21 mouse cellular contexts compared by ENCODE assay signal in genomic region chr11:48186604-48187003, GRCm38 (mm10).
DNase-seq lines count a peak whose midpoint lies in the region; ATAC-seq and TF ChIP-seq lines count a peak whose summit lies in the region.
"Had no signal": no experiment of that assay in that cellular context is flagged by ENCODE, and none has a peak within 500 bp of the region (broad histone marks: within the 10 kb centered on the region; RNA-seq: fewer than 3 reads in every experiment).

No protein-coding gene starts in this region.

- TF ChIP-seq POLR2A in cerebellum, adult 2 months (IDR thresholded peaks at IDR 0.05; ENCODE audit: borderline replicate concordance, insufficient read depth, low read length), result no peak

- H3K9me3 ChIP-seq in forebrain, embryonic 12.5 days, result no peaks in the 10 kb centered on the region
- no peaks in the 10 kb centered on the region for H3K9me3 ChIP-seq in forebrain, embryonic 10.5 days
- H3K9me3 ChIP-seq: embryonic facial prominence, embryonic 13.5 days; heart, embryonic 15.5 days; limb, embryonic 10.5 days; neural tube, embryonic 13.5 days had no signal

- no peaks in the 10 kb centered on the region for H3K36me3 ChIP-seq in forebrain, embryonic 12.5 days (replicated peaks)
- H3K36me3 ChIP-seq in forebrain, embryonic 10.5 days (replicated peaks), result no peaks in the 10 kb centered on the region
- H3K36me3 ChIP-seq: embryonic facial prominence, embryonic 13.5 days; heart, embryonic 15.5 days; limb, embryonic 10.5 days; neural tube, embryonic 13.5 days had no signal

- H3K9ac ChIP-seq in forebrain, embryonic 12.5 days, result no peak overlapping the region
- H3K9ac ChIP-seq: embryonic facial prominence, embryonic 13.5 days; heart, embryonic 15.5 days; lung, embryonic 14.5 days; neural tube, embryonic 13.5 days had no signal

- DNase-seq in forebrain, embryonic 10.5 days (ENCODE audit: extremely low spot score, low spot score), result no peak
- DNase-seq in 3T3-L1 (ENCODE audit: low read depth, low spot score), result peak; percentile 9
- DNase-seq in cerebellum, adult 2 months, result peak; percentile 9 to 33
- DNase-seq in cerebellum, postnatal 36 days, result peak; percentile 4 to 5
- DNase-seq in embryo, embryonic 11 days, result no peak
- DNase-seq in urinary bladder, adult 18-20 months (ENCODE audit: low spot score in 2 of 2), result no peak
- DNase-seq: adrenal gland, postnatal 14 days; gastrocnemius, postnatal 36 days; layer of hippocampus, postnatal 36 days; lung, embryonic 14.5 days; lung, postnatal 36 days had no signal

- H3K4me1 ChIP-seq in forebrain, embryonic 12.5 days, result no peaks in the 10 kb centered on the region
- no peaks in the 10 kb centered on the region for H3K4me1 ChIP-seq in forebrain, embryonic 10.5 days
- no peaks in the 10 kb centered on the region for H3K4me1 ChIP-seq in cerebellum, adult 2 months (ENCODE audit: control insufficient read depth, insufficient read depth, low read length)
- H3K4me1 ChIP-seq: embryonic facial prominence, embryonic 13.5 days; heart, embryonic 15.5 days; limb, embryonic 10.5 days; neural tube, embryonic 13.5 days had no signal

- TF ChIP-seq CTCF in cerebellum, adult 2 months (IDR thresholded peaks at IDR 0.05; ENCODE audit: borderline replicate concordance, insufficient read depth, low read depth, low read length), result no peak

- peak; percentile 46; the same call in 1 of the 2 replicates for ATAC-seq in forebrain, embryonic 12.5 days (ENCODE audit: low FRiP score)
- no peak for ATAC-seq in megakaryocyte-erythroid progenitor cell, adult 5-6 weeks (replicated peaks; ENCODE audit: low FRiP score, low TSS enrichment, poor library complexity, severe bottlenecking)
- ATAC-seq: intestine, embryonic 16.5 days had no signal

- no peak overlapping the region for H3K4me2 ChIP-seq in forebrain, embryonic 12.5 days
- H3K4me2 ChIP-seq: embryonic facial prominence, embryonic 13.5 days; heart, embryonic 15.5 days; liver, embryonic 11.5 days; lung, embryonic 14.5 days; neural tube, embryonic 13.5 days had no signal

- no peak overlapping the region for H3K4me3 ChIP-seq in forebrain, embryonic 12.5 days (replicated peaks)
- H3K4me3 ChIP-seq in forebrain, embryonic 10.5 days, result no peak overlapping the region
- no peak overlapping the region for H3K4me3 ChIP-seq in cerebellum, adult 2 months (replicated peaks; ENCODE audit: insufficient read depth, low read depth, low read length)
- H3K4me3 ChIP-seq: embryonic facial prominence, embryonic 13.5 days; heart, embryonic 15.5 days; limb, embryonic 10.5 days; neural tube, embryonic 13.5 days had no signal

- no peak overlapping the region for H3K27ac ChIP-seq in forebrain, embryonic 12.5 days
- no peak overlapping the region for H3K27ac ChIP-seq in forebrain, embryonic 10.5 days
- H3K27ac ChIP-seq in cerebellum, adult 2 months (ENCODE audit: insufficient read depth, low read length), result no peak overlapping the region
- H3K27ac ChIP-seq: embryonic facial prominence, embryonic 13.5 days; heart, embryonic 15.5 days; kidney, postnatal 0 days; limb, embryonic 10.5 days; neural tube, embryonic 13.5 days had no signal

- 58% methylated on average over 4 of the region's 4 CpGs for WGBS in forebrain, embryonic 12.5 days
- WGBS in forebrain, embryonic 10.5 days, result 73% methylated on average over 4 of the region's 4 CpGs
- WGBS in cerebellum, adult 2 months, result 20% methylated on average over 4 of the region's 4 CpGs

- no peaks in the 10 kb centered on the region for H3K27me3 ChIP-seq in forebrain, embryonic 12.5 days
- H3K27me3 ChIP-seq in forebrain, embryonic 10.5 days (ENCODE audit: poor library complexity, severe bottlenecking), result no peaks in the 10 kb centered on the region
- H3K27me3 ChIP-seq in cerebellum, adult 2 months (ENCODE audit: control insufficient read depth, insufficient read depth, low read length), result no peaks in the 10 kb centered on the region
- H3K27me3 ChIP-seq: CH12.LX; embryonic facial prominence, embryonic 13.5 days; heart, embryonic 15.5 days; neural tube, embryonic 13.5 days had no signal

Comparison
In these comparisons a context has a peak if more than half of its experiments do, and no peak if none do; other contexts are left out.
1. DNase-seq: peak in 3T3-L1 (single experiment), cerebellum, adult 2 months (2 of 2) and cerebellum, postnatal 36 days (2 of 2); none in forebrain, embryonic 10.5 days (single experiment), embryo, embryonic 11 days (single experiment) and urinary bladder, adult 18-20 months (0 of 2).